Mouse (Mus musculus) CH12.LX (cell line): ENCODE results near the gene Tbcb. TPM values are rescaled to one million over a fixed set of nuclear protein-coding genes. Genes with fewer than 3 reads are reported as not detected.
A peak's percentile ranks its signal among the peaks of the same experiment; 100 is the strongest.

Source experiments
- DNase-seq: peaks from one replicate; pipeline ENCODE4 v3.0.0-alpha.2; 2013; ENCODE audit errors: extremely low read depth
- H3K27ac ChIP-seq: 2 replicates; pipeline ENCODE4 v1.5.1; 2012; ENCODE audit warnings: low read depth, mild to moderate bottlenecking, control low read depth, moderate library complexity; ENCODE audit not compliant: insufficient read depth
- H3K27me3 ChIP-seq: replicated peaks from 2 replicates; pipeline ENCODE3; 2012; ENCODE audit warnings: inconsistent platforms
- H3K36me3 ChIP-seq, 2 experiments: replicated peaks in 1 of 2; 2 replicates each; pipeline versions ENCODE3 to v1.6.1; 2012; ENCODE audit warnings: inconsistent platforms in 1 of 2, low read length in 1 of 2, mild to moderate bottlenecking in 1 of 2, mixed read lengths in 1 of 2, moderate library complexity in 1 of 2; ENCODE audit not compliant: control insufficient read depth in 1 of 2, insufficient read depth in 1 of 2
- H3K4me1 ChIP-seq, 2 experiments: 2 replicates each; pipeline ENCODE4 v1.6.1; 2012; ENCODE audit warnings: inconsistent platforms in 1 of 2, moderate library complexity in 1 of 2; ENCODE audit not compliant: insufficient read depth in 2 of 2, control insufficient read depth in 1 of 2
- H3K4me2 ChIP-seq: 2 replicates; pipeline ENCODE4 v1.6.1; 2012; ENCODE audit warnings: low read depth, mild to moderate bottlenecking, control low read depth; ENCODE audit not compliant: poor library complexity, insufficient read depth, severe bottlenecking
- H3K4me3 ChIP-seq, 3 experiments: fragments of 150-350 bp in 1 of 3; sonication (generic) in 1 of 3; replicated peaks in 1 of 3; 2 replicates each; pipeline versions ENCODE3 to v1.5.1; 2011 to 2012; ENCODE audit warnings: low read depth in 2 of 3, low read length in 2 of 3, mild to moderate bottlenecking in 2 of 3, moderate library complexity in 2 of 3, control low read depth in 1 of 3, improper control_type of control experiment in 1 of 3, inconsistent platforms in 1 of 3, mixed read lengths in 1 of 3; ENCODE audit not compliant: poor library complexity in 1 of 3
- H3K79me2 ChIP-seq: replicated peaks from 2 replicates; pipeline ENCODE4 v1.6.1; 2012; ENCODE audit warnings: mild to moderate bottlenecking, moderate library complexity; ENCODE audit not compliant: control insufficient read depth, poor library complexity, insufficient read depth, severe bottlenecking; ENCODE audit errors: extremely low read depth
- H3K9ac ChIP-seq: 2 replicates; pipeline ENCODE4 v1.6.1; 2012; ENCODE audit warnings: low read depth, mild to moderate bottlenecking, control low read depth, moderate library complexity; ENCODE audit not compliant: insufficient read depth
- H3K9me3 ChIP-seq: replicated peaks from 2 replicates; pipeline ENCODE3; 2012; ENCODE audit warnings: low read length, inconsistent platforms, mixed read lengths
- CHD1 ChIP-seq: IDR thresholded peaks from 2 replicates; pipeline ENCODE4 v1.6.1; 2012; ENCODE audit warnings: low read depth, low read length, improper control_type of control experiment, inconsistent platforms
- CHD2 ChIP-seq: IDR thresholded peaks from 2 replicates; pipeline ENCODE4 v1.6.1; 2011; ENCODE audit warnings: low read length, improper control_type of control experiment
- CTCF ChIP-seq, 2 experiments: IDR thresholded peaks in 1 of 2; conservative IDR thresholded peaks in 1 of 2; 2 replicates each; pipeline ENCODE4 v1.5.1; 2011 to 2012; ENCODE audit warnings: low read depth in 2 of 2, low read length in 2 of 2, improper control_type of control experiment in 1 of 2, inconsistent platforms in 1 of 2, mild to moderate bottlenecking in 1 of 2, moderate library complexity in 1 of 2
- E2F4 ChIP-seq: IDR thresholded peaks from 2 replicates; pipeline ENCODE4 v1.6.1; 2011; ENCODE audit warnings: low read depth, low read length, improper control_type of control experiment; ENCODE audit not compliant: insufficient replicate concordance
- ELF1 ChIP-seq: IDR thresholded peaks from 2 replicates; pipeline ENCODE4 v1.6.1; 2014; ENCODE audit warnings: low read depth, mild to moderate bottlenecking, inconsistent platforms, low read length, improper control_type of control experiment
- EP300 ChIP-seq: IDR thresholded peaks from 2 replicates; pipeline ENCODE4 v1.6.1; 2011; ENCODE audit warnings: low read length, improper control_type of control experiment
- GABPA ChIP-seq: IDR thresholded peaks from 2 replicates; pipeline ENCODE4 v1.6.1; 2012; ENCODE audit warnings: low read depth, low read length, improper control_type of control experiment, inconsistent platforms; ENCODE audit not compliant: insufficient replicate concordance
- HCFC1 ChIP-seq: IDR thresholded peaks from 2 replicates; pipeline ENCODE4 v1.6.1; 2012; ENCODE audit warnings: low read depth, mild to moderate bottlenecking, inconsistent platforms, low read length, improper control_type of control experiment
- IRF4 ChIP-seq: IDR thresholded peaks from 2 replicates; pipeline ENCODE4 v1.6.1; 2014; ENCODE audit warnings: low read depth, mild to moderate bottlenecking, inconsistent platforms, low read length, improper control_type of control experiment
- JUN ChIP-seq: IDR thresholded peaks from 2 replicates; pipeline ENCODE4 v1.6.1; 2011; ENCODE audit warnings: low read depth, mild to moderate bottlenecking, low read length, improper control_type of control experiment, moderate library complexity; ENCODE audit not compliant: insufficient read depth
- JUND ChIP-seq: conservative IDR thresholded peaks from 2 replicates; pipeline ENCODE4 v1.6.1; 2011; ENCODE audit warnings: low read depth, low read length, improper control_type of control experiment
- MAFK ChIP-seq: IDR thresholded peaks from 2 replicates; pipeline ENCODE4 v1.6.1; 2011; ENCODE audit warnings: low read length, improper control_type of control experiment; ENCODE audit not compliant: insufficient replicate concordance
- MAX ChIP-seq: IDR thresholded peaks from 2 replicates; pipeline ENCODE4 v1.6.1; 2011; ENCODE audit warnings: low read length, improper control_type of control experiment
- MAZ ChIP-seq: IDR thresholded peaks from 2 replicates; pipeline ENCODE4 v1.6.1; 2012; ENCODE audit warnings: low read depth, mild to moderate bottlenecking, inconsistent platforms, low read length, improper control_type of control experiment, moderate library complexity
- MXI1 ChIP-seq: IDR thresholded peaks from 2 replicates; pipeline ENCODE4 v1.6.1; 2011; ENCODE audit warnings: mild to moderate bottlenecking, low read depth, low read length, improper control_type of control experiment
- MYC ChIP-seq: IDR thresholded peaks from 2 replicates; pipeline ENCODE4 v1.6.1; 2011; ENCODE audit warnings: low read depth, mild to moderate bottlenecking, improper control_type of control experiment, low read length
- NELFE ChIP-seq: IDR thresholded peaks from 2 replicates; pipeline ENCODE4 v1.6.1; 2011; ENCODE audit warnings: low read depth, low read length, improper control_type of control experiment
- NRF1 ChIP-seq: IDR thresholded peaks from 2 replicates; pipeline ENCODE4 v1.6.1; 2014; ENCODE audit warnings: low read depth, mild to moderate bottlenecking, inconsistent platforms, low read length, improper control_type of control experiment, moderate library complexity
- PAX5 ChIP-seq: IDR thresholded peaks from 2 replicates; pipeline ENCODE4 v1.6.1; 2012; ENCODE audit warnings: low read length, inconsistent platforms, mixed read lengths
- POLR2A ChIP-seq: IDR thresholded peaks from 2 replicates; pipeline ENCODE4 v1.6.1; 2011; ENCODE audit warnings: low read depth, mild to moderate bottlenecking, improper control_type of control experiment, low read length
- RAD21 ChIP-seq: IDR thresholded peaks from 2 replicates; pipeline ENCODE4 v1.6.1; 2011; ENCODE audit warnings: low read depth, mild to moderate bottlenecking, low read length, improper control_type of control experiment, moderate library complexity
- RCOR1 ChIP-seq: conservative IDR thresholded peaks from 2 replicates; pipeline ENCODE4 v1.6.1; 2012; ENCODE audit warnings: low read depth, mild to moderate bottlenecking, inconsistent platforms, low read length, improper control_type of control experiment
- SIN3A ChIP-seq: IDR thresholded peaks from 2 replicates; pipeline ENCODE4 v1.6.1; 2012; ENCODE audit warnings: low read length, improper control_type of control experiment, inconsistent platforms
- TBP ChIP-seq: conservative IDR thresholded peaks from 2 replicates; pipeline ENCODE4 v1.6.1; 2011; ENCODE audit warnings: low read depth, low read length, improper control_type of control experiment
- UBTF ChIP-seq: IDR thresholded peaks from 2 replicates; pipeline ENCODE4 v1.6.1; 2012; ENCODE audit warnings: low read depth, mild to moderate bottlenecking, inconsistent platforms, low read length, improper control_type of control experiment, moderate library complexity
- ZC3H11A ChIP-seq: IDR thresholded peaks from 2 replicates; pipeline ENCODE4 v1.6.1; 2012; ENCODE audit warnings: low read depth, mild to moderate bottlenecking, inconsistent platforms, low read length, improper control_type of control experiment
- ZKSCAN1 ChIP-seq: IDR thresholded peaks from 2 replicates; pipeline ENCODE4 v1.6.1; 2012; ENCODE audit warnings: low read depth, inconsistent platforms, low read length, improper control_type of control experiment, borderline replicate concordance
- ZNF384 ChIP-seq: IDR thresholded peaks from 2 replicates; pipeline ENCODE4 v1.6.1; 2012; ENCODE audit warnings: low read depth, low read length, improper control_type of control experiment, inconsistent platforms
- dilution Hi-C: fragments of 300-500 bp; cut with MboI; formaldehyde crosslinking; loops from 2 replicates; pipeline ENCODE4 v1.14.3; 2020; ENCODE audit warnings: low sequenced_read_pairs; ENCODE audit not compliant: extremely low pct_unique_long_range_greater_than_20kb, extremely low pct_ligation_motif_present
- in situ Hi-C: fragments of 300-500 bp; cut with MboI; formaldehyde crosslinking; loops from 3 replicates; pipeline ENCODE4 v1.14.3; 2019; ENCODE audit warnings: low sequenced_read_pairs, low pct_ligation_motif_present, low pct_unique_long_range_greater_than_20kb, mixed read lengths
- polyA plus RNA-seq: library from polyadenylated mRNA; unstranded; fragments of >175 nt; gene quantifications from 2 replicates; pipeline ENCODE4 v1.2.1, GENCODE M21; 2012; ENCODE audit warnings: low read depth; ENCODE audit not compliant: insufficient read length
- total RNA-seq, 2 experiments: library from RNA; depleted of rRNA; stranded (reverse); fragments of 300-350 nt in 1 of 2; fragments of >200 nt in 1 of 2; gene quantifications; 2 replicates each; pipeline ENCODE4 v1.2.3; 2012 to 2014

Tbcb gene
- total and polyA plus RNA-seq, 3 experiments, result 57.7 to 89.6 (median 79.9) TPM

DNA sequence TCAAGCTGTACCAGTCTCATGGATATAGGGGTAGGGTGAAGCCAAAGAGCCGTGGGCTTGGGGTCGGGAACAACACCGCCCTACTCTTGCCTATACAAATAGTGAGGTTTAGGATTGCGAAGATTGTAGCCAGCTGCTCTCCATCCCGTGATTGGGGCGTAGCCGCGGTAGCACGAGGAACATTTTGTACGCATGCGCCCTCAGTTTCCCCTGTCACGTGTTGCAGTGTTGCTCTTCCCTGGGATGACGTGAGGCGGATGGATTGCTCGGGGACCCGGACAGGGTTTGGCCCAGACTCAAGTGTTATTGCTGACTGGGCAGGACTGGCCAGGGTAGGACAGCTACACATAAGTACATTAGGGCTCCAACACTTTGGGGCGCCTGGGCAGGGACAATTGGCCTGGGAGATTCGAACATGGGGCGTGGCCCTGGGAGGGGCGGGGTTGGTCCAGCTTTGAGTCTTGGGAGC is 48.6 kb upstream of the Tbcb start (continued):
- TF ChIP-seq MAFK, result peak; percentile 75
- TF ChIP-seq HCFC1, result 0 out of 2 replicates have a peak, but pooled peaks have one; percentile 13
- TF ChIP-seq RCOR1, result no peak
- TF ChIP-seq ELF1, result no peak; the same call in 1 of the 2 replicates
- peak; percentile 98 for TF ChIP-seq MAX
- TF ChIP-seq UBTF, result no peak
- peak; percentile 82; the same call in 1 of the 2 replicates for TF ChIP-seq SIN3A
- peak; percentile 88 for TF ChIP-seq MXI1
- TF ChIP-seq MAZ, result 0 out of 2 replicates have a peak, but pooled peaks have one; percentile 46
- no peak for TF ChIP-seq CTCF (conservative IDR thresholded peaks at IDR 0.05 in 1 of 2, IDR thresholded peaks at IDR 0.05 in 1 of 2; ENCODE audit: low read depth in 2 of 2, low read length in 2 of 2)

- Histone ChIP-seq H3K9me3 (no peaks in the 10 kb centered on the region), H3K4me1 (peaks cover 5 to 29% of the 10 kb centered on the region in 2 experiments), H3K27me3 (no peaks in the 10 kb centered on the region), H3K36me3 (peaks cover 0 to 14% of the 10 kb centered on the region in 2 experiments), H3K9ac (peak within 1 kb of the TSS; percentile 80), H3K27ac (peak within 1 kb of the TSS; percentile 97), H3K4me3 (peak within 1 kb of the TSS; percentile 61 to 98 (median 76)), H3K4me2 (peak within 1 kb of the TSS; percentile 83), H3K79me2 (peaks cover 5% of the 10 kb centered on the region; the same call in 1 of the 2 replicates)
- in situ Hi-C loops (no loop called here), dilution Hi-C loops (no loop called here)
- TF ChIP-seq IRF4, result 0 out of 2 replicates have a peak, but pooled peaks have one; percentile 16
- no peak for TF ChIP-seq RCOR1
- peak; percentile 72 for TF ChIP-seq POLR2A
- no peak for TF ChIP-seq PAX5
- TF ChIP-seq TBP, result peak; percentile 92
- no peak for TF ChIP-seq ZC3H11A
- TF ChIP-seq E2F4, result peak; percentile 77; the same call in 1 of the 2 replicates
- peak; percentile 84 for TF ChIP-seq ELF1
- no peak; the same call in 1 of the 2 replicates for TF ChIP-seq HCFC1
- TF ChIP-seq JUN, result no peak
- TF ChIP-seq NRF1, result no peak
- no peak for TF ChIP-seq JUND
- TF ChIP-seq CHD1, result no peak
- TF ChIP-seq RAD21, result no peak
- no peak for TF ChIP-seq GABPA
- TF ChIP-seq SIN3A, result peak; percentile 72
- TF ChIP-seq CHD2, result peak; percentile 88
- TF ChIP-seq ZNF384, result no peak
- no peak for TF ChIP-seq ZKSCAN1
- no peak for TF ChIP-seq EP300
- TF ChIP-seq NELFE, result peak; percentile 67; the same call in 1 of the 2 replicates
- no peak for TF ChIP-seq MXI1
- TF ChIP-seq MYC, result no peak
- no peak for TF ChIP-seq UBTF
- DNase-seq, result peak; percentile 96
Measured at GRCm38 (mm10) chr7:30279951-30280669, 48.0 kb upstream of the Tbcb start, which contains the start of the genes Thap8 and Wdr62. Gene Thap8 (plus strand): TSS chr7:30280094. Gene Wdr62 (minus strand): TSS chr7:30280419.
